Mouse (Mus musculus) embryo, embryonic 11.5 days (tissue): ENCODE results near the gene Mgat4d.
"Not testable (repeated sequence)": the region's sequence is repeated elsewhere in the genome, so short reads cannot be mapped to it uniquely, and the experiment has no call there.

Source experiments
- DNase-seq: peaks from one replicate; pipeline ENCODE4 v3.0.0-alpha.2; 2012; ENCODE audit warnings: low read depth, low spot score

Gene Mgat4d

DNA sequence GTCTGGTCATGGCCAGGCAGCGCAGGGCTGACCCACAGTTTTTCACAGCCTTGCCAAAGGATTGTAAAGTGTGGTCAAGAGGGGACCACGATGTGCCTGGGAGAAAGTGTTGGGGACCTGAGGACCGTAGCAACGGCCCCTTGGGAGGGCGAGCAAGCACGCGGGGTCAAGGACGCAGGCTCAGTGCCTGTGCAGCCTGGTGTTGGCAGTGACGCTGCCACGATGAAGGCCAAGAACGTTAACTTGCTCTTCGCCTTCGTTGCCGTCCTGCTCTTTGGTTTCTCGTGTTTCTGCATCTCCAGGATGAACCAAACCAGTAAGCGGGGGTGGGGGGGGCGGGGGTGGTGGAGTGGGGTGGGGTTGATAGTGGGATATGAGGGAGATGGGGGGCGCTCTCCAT is at the start of gene Mgat4d:
TSS of gene Mgat4d (plus strand) at position 209 of the 400 bp plus-strand sequence.
- DNase-seq = no peak

DNA sequence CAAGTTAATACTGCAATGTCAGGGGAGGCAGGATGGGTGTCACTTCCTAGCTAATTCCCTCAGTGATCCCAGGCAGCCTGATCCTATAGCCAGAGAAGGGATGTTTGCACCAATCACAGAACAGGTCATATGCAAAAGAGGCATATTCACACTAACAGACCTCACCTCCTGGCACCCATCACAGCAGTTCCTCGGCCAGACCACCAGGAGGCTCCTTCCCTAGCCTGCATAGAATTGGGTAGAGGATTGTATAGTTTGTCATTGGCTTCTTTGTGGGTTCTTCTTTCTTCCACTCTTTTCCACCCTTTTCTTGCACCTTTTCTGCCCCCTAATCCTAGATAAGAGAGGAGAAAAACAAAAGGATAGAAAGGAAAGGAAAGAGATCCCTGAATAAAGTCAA is 48.1 kb upstream of the Mgat4d start:
- DNase-seq = no peak

DNA sequence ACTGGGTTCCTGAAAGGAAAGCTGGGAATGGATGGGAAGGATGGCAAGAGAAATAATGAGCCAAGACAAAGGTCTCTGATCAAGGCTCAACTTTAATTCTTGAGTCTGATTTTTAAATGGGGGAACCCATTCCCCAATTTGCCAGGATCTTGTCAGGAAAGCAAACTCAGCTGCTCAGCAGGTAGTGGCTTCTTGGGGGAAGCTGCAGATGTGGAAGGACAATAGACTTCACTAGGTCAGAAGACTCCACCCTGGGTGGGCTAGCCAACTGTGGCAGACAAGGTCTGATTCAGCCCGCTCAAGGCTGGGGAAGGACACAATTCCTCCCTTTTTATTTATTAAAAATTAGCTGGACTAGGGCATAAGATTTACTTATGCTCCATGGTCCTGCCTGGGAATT is 43.3 kb upstream of the Mgat4d start:
- no peak for DNase-seq

DNA sequence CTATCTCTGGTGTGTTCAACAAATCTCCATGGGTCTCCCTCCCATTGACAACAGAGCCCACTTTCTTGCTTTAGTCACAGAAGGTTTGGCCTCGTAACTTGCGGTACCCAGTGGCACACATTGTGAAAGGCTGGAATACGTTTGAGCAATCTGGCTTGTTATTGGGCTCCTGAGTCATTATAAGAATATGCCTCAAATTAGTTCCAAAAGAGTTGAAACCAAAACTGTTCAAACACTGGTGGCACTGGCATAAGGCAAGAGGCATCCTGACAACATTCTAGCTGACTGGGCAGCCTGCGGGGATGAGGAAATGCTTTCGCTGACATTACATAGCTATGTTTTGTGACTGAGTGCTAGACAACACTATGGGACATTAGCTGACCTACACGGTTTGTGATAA is 38.4 kb upstream of the Mgat4d start:
- no peak for DNase-seq

DNA sequence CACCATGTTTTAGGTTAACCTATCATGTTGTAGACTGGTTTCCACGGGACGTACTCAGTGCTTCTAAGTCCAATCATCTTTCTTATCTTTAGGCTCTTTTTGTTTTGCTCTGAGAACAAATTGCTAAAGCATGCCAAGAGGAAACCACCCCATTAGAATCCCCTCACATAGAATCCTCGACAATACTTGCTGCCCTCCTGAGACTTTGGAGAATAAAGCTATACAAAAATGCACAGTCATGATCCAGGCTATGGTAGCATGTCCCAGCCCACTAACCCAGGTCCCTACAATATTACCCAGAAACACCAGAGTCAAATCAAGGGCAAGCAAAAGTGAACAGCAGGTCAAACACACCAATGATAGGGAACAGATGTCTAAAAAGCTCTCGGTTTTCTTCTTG is 33.2 kb upstream of the Mgat4d start:
- DNase-seq = not testable (repeated sequence)

DNA sequence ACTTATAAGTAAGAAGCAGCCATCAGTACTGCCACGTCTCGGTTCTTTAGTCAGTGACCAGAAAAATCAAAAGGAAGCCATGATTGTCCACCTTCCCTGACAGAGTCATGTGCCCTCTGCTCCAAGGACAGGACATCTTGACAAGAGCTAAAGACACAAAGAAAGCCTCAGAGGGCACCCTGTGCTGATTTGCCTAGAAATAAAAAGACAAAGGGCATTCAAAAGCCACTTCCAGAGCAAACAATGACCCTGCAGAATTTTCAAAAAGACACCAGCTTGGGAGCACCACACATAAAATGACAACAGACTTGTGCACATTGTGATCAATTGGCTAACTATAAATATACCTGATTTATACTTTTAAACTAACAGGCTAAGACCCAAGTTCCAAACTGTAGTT is 32.6 kb upstream of the Mgat4d start:
- no peak for DNase-seq

DNA sequence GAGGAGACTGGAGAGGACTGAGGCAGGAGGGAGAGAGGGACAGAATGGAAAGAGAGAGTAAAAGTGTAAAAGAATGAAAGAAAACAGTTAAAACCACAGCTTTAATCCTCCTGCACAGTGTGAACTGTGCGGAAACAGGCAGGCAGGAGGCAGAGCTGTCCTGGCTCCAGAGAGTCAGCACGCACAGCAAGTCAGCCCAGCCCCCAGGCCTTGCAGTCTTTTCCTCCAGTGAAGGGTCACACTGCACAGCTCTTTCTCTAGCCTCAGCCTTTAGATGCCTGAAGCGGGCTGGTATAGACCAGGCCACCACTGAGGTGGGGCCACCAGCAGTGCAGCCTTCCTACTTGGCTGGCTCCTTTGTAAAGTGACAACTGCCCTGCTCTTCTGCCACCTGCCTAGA is 27.7 kb upstream of the Mgat4d start:
- no peak for DNase-seq

DNA sequence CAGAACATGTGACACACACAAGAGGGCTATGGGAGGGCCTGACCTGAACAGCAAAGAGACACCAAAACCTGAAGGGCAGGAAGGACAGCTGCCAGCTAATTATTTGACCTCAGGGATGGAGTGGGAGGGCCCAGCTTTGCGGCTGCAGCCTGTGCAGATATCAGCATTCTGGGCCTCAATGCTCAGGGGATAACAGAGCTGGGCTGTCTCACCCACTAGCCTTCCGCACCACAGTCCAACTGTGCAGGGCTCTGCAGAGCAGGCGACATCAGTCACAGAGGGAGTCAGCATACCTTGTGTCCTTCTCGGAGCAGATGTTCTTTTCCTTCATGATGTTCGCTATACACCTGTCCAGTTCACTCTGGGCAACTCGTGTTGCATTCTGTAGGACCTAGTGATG is 25.9 kb upstream of the Mgat4d start:
- no peak for DNase-seq

DNA sequence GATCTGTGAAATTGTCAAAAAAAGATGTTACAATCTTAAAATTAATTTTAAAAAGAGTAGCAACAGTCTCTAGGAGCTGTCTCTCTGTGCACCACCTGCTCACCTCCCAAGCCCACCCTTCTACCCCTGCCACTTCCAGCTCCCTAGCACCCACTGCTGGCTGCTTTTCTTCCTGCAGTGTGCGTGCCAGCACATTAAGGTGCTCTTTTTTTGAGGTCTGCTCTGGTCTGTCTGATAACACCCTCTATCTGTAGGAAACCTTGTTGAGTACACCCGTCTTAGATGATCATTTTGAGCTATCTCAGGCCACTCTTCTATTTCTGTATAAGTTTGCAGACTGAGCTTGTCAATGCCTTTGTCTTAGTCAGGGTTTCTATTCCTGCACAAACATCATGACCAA is 25.2 kb upstream of the Mgat4d start:
- no peak for DNase-seq

DNA sequence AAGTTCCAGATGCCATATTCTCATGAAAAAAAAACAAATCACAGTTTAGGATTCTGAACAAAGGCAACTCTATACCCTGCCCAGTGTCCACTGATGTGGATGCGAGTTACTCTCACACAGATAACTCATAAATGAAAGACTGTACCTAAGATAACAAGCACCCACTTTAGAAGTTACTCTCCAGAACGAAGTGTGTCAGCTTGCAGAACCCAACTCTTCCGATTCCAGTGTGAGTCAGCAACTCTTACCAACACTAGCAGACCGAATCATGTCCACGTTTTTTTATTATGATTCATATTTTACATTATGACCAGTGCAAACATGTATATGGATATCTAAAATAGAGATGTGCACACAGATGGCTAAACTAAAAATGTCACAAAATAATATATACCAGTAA is 20.4 kb upstream of the Mgat4d start:
- no peak for DNase-seq

DNA sequence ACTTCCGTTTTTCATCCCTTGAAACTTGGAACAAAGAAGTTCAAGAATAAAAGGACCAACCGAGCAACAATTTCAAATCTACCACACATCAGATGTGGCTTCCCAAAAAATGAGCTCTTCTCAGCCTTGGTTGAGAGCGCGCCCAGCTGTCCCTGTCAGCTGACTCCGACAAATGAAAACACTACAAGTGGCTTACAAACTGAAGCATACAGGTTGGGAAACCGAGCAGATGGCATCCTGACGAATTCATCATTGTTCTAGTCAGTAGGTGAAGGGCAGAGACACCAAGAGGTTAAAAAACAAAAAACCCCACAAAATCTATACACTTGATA is 16.7 kb upstream of the Mgat4d start:
- DNase-seq = peak; percentile 11

DNA sequence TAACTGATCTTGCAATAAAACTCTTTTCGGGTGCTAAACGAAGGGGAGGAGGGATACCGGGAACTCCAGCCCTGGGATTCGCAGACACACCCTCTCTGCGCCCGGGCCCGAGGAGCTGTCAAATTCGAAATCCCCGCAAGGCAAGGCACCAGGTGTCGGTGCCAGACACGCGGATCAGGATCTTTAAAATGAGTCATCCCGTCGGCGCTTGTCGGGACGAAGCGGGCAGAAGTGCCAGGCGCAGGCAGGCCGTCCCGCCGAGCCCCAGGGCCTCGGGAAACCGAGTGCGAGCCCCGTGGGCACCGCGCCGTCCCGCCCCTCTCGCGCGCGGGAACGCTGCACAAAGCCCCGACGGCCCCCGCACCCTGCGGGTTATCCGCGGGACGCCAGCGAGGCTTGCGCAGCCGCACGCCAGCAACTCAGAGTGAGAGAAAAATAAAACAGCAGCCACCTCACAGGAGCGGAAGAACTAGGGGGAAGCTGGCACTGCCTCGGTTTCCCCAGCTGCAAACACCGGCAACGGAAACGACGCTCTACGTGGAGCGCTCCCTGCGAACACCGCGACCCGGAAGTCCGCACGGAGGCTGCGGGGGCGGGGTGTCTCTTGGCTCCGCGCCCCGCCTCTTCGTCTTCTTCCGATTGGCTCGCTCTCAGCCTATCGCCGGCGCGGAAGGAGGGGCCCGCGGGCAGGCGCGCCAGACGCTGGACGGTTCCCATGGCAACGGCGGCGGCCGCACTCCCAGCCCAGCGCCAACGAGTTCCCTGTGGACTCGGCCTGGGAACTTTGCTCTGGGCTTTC is 16.2 kb upstream of the Mgat4d start, which contains the start of gene Elmod2:
TSS of gene Elmod2 (minus strand) at position 588 of the 799 bp plus-strand sequence.
- peak; percentile 91 for DNase-seq

DNA sequence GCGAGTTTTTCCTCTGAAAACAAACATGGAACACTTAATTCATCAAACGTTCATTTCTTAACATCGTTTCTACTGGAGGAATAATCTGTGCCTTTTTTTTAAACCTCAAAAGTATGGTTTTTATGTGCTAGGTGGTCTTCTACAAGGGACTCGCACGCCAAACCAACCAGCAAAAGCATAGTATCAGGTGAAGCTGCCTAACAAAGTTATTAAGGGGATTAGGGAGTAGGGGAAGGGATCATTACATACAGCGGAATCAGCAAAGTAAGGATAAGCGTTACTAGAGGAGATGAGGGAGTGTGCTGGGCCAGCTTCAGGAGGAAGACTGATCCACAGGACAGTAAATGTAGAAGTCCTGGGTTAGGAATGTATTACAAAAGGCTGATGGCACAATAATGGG is 15.4 kb upstream of the Mgat4d start:
- DNase-seq = no peak

DNA sequence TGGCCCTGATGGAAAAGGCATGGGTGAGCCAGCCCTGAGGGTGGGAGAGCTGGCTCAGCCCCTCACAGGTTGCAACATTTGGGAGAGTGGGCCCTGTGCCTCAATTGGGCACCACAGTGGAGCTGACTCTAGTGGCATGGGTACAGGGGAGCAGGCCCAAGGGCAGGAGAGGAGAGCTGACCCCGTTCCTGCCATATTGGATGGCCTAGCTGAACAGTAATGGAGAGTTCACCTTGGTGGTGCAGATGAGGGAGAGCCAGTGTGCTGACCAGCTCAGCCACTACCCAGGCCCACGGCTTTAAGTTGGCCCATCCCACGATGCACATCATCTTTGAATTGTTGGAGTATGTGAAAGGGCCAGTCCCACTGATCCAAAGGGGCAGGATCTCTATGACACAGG is 6.2 kb upstream of the Mgat4d start:
- DNase-seq = no peak

DNA sequence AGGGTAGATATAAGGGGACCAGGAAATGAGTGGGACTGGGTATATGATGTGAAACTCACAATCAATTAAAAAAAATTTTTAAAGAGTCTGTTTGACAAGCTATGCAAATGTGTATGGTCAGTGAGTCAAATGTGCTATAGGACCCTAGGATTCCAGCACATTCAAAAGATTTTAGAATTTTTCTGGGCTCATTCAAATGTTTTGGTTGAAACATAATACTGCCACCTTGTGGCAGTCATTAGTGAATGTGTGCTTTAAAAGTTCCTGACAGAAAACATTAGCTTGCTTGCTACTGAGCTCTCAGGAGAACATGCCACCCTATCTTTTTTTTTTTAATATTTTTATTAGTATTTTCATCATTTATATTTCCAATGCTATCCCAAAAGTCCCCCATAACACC is 5.6 kb upstream of the Mgat4d start:
- DNase-seq = peak; percentile 9

DNA sequence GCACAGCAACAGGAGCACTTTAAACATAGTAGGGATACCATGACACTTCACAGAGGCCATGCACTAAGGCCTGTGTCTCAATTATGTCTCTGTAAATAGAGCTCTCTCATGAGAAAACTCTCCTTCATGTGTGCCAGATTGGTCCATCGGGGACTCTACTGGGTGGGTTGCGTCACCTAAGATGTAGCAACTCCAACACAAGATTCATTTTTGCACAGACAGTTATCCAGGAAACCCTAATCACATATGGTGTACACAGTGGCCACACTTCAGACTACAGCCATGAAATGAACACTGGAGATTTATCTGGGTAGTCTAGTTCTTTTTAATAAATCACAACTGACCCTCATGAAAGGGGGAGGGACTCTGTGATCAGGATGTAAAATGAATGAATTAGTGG is 3.0 kb downstream of the Mgat4d start:
- DNase-seq = no peak

DNA sequence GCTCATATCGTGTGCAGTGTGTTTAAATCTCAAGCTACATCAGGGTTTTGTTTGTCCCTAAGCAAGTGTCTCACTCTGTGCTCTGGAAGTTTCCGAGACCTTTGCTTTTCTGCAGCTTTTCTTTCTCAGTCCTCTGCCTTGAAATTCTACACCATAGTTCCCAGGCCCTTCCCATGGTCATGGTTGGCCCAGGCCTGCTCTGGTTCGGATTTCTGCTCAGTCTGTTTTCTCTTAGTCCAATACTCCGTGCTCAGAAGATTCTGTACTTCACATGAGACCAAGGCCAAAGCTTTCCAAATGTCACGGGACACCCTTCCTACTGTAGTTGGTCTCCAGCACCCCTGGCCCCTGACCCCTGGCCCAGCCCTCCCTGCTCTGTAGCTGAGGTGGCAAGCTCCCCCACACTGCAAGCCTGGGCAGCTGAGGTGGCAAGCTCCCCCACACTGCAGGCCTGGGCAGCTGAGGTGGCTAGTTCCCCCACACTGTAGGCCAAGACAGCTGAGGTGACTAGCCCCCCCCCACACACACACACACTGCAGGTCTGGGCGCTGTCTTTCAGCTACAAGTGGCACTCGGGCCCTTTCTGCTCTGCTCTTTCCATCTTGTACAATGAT is 15.0 kb downstream of the Mgat4d start:
- peak; percentile 9 for DNase-seq

DNA sequence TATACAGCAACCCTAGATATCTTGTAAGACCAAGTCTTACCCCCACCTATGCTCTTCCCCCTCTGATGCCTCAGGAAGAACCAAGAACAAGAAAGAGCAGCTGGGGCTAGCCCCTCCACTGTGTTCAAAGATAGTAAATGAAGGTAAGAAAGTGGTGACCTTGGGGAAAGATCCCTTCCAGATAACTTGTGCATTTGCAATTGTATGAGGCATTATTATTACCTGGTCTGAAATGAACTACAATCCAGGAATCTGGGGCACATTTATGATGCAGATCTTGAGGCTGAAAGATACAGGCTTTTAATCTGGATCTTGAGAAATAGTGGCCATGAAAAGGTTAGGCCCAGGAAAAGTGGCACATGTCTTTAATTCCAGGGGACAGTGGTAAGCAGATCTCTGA is 29.0 kb downstream of the Mgat4d start:
- DNase-seq = no peak

DNA sequence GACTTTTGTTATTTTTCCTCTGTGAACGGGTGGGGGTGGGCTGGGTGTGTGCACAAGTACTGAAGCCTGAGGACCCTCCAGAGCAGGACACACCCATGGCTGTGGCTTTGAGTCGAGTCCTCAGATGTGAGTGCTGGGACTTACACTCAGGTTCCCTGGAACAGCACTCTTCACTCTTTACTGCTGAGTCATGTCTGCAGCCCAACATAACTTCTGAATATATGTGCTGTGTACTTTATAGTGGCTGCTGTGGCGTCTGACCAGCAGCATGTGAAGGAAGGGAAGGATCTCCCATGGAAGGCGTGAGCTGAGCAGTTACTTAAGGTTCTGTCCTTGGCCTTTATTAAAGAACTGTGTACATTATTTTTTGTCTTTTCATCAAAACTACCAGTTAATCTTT is 31.9 kb downstream of the Mgat4d start:
- DNase-seq = no peak

DNA sequence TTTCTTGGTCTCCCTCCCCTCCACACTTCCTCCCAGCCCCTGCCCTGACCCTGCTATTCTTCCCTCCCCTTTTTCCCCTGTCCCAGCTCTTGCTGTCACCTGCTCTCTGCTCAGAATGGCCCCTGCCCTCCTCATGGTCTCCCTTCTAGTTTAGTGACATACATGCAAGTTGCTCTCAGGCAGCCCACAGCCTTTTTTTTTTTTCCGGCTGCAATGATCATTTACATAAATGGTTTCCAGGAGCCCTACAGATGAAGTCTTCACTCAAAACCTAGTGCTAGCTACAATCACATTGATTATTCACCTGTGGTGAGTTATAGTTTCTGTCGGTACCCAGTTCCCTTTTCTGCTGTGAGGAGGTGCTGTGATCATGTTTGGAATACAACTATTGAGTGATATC is 32.7 kb downstream of the Mgat4d start:
- DNase-seq = no peak

DNA sequence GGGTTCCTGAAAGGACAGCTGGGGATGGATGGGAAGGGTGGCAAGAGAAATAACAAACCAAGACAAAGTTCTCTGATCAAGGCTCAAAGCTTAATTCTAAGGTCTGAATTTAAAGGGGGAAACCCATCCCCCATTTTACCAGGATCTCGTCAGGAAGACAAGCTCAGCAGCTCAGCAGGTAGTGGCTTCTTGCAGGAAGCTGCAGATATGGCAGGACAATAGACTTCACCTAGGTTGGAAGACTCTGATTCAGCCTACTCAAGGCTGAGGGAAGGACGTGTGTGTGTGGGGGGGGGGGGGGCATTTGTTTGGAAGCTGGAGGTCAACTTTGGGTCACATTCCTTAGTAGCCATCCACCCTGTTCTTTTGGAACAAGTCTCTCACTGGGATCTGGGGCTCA is 34.6 kb downstream of the Mgat4d start:
- no peak for DNase-seq

DNA sequence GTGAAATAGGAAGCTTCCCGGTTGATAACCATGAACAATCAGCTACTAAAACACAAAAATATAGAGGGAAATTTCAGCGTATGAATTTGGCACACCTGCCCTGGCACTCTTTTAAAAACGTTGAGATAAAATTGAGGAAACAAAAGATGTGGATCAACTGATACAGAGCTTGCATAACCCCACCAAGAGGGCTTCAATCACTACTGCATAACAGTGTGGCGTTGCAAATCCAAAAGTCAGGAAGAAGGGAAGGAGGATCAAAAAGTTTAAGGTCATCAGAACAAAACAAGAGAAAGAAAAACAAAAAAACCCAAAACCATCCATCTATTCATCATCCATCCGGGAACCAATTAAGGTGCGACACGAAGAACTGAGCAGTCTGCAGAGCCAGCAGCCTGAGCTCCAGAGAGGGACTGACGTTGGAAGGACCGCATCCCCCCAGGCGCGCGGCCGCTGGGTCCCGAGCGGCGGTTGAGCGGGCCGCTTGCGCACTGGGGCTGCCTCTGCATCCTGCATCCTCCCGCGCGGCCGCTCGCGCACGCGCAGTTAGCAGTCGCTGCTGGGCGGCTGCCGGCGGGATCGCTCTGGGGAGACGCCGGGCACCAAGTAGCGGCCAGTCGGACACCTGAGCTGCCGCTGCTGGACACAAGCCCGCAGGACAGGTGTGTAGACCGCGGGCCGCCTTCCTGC is 41.2 kb downstream of the Mgat4d start, which contains the start of gene Clgn:
TSS of gene Clgn (plus strand) at position 552 of the 690 bp plus-strand sequence.
- peak; percentile 63 for DNase-seq
